Mouse (Mus musculus): Measurements from ENCODE around the gene Thap8. TPM values are rescaled to one million over a fixed set of nuclear protein-coding genes. Genes with fewer than 3 reads are reported as not detected.

The Thap8 gene
- polyA plus RNA-seq, 1 experiment: 1.8 TPM

- no peaks in the 10 kb centered on the region for H3K27me3 ChIP-seq (ENCODE audit: control insufficient read depth, insufficient read depth, low read length)
- H3K27ac ChIP-seq (ENCODE audit: control insufficient read depth, insufficient read depth, low read depth, low read length): peak within 1 kb of the TSS; percentile 39
Measured at GRCm38 (mm10) chr7:30308076-30309005, 28.4 kb downstream of the Thap8 start, which contains the start of gene Alkbh6. Alkbh6 (plus strand) TSS chr7:30308717.

DNA sequence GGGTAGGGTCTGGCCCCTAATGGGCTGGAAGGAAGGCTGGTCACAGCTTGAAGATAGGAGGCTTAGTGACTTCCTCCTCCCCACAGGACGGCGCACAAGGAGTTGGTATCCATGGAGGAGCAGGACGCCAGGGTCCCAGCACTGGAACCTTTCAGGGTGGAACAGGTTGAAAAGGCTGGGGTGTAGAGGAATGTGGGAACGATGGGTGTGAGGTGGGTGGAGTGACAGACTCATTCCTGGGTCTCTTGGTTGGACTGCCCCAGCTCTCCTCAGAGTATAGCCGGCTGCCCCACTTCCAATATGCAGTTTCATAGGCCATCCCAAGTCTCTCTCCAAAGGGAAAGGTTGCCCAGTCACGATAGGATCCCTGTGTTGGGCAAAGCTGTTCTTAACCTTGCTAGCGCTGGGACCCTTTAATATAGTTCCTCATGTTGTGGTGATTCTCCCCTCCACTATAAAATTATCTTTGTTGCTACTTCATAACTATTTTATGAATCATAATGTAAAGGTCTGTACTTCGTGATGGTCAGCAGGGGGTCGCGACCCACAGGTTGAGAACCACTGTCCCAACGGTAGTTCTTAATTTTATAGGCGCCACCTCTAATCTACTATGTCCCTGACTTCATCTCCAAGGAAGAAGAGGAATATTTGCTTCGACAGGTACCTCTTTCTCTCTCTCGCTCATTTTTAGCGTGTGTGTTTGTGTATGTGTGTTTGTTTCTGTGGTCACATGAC lies 29.7 kb downstream of the Thap8 start:
- Histone ChIP-seq H3K36me3 (ENCODE audit: control insufficient read depth, insufficient read depth, low read length) (no peaks in the 10 kb centered on the region), H3K27me3 (ENCODE audit: control insufficient read depth, insufficient read depth, low read length) (no peaks in the 10 kb centered on the region), H3K4me1 (ENCODE audit: control insufficient read depth, insufficient read depth, low read length) (peaks cover 22% of the 10 kb centered on the region), H3K27ac (ENCODE audit: control insufficient read depth, insufficient read depth, low read depth, low read length) (no peak overlapping the region), H3K4me3 (ENCODE audit: control insufficient read depth, low read depth, low read length) (peak overlapping the region; percentile 81)
- no peak for TF ChIP-seq CTCF (IDR thresholded peaks at IDR 0.05; ENCODE audit: control insufficient read depth, insufficient read depth, insufficient replicate concordance, low read depth, low read length)
- TF ChIP-seq POLR2A (IDR thresholded peaks at IDR 0.05; ENCODE audit: control insufficient read depth, low read depth, low read length): no peak

More at GRCm38 (mm10) chr7:30308076-30309005, 28.4 kb downstream of the Thap8 start, which contains the start of gene Alkbh6:
- peaks cover 19% of the 10 kb centered on the region for H3K4me1 ChIP-seq (ENCODE audit: control insufficient read depth, insufficient read depth, low read length)
- no peaks in the 10 kb centered on the region for H3K36me3 ChIP-seq (ENCODE audit: control insufficient read depth, insufficient read depth, low read length)
- TF ChIP-seq CTCF (IDR thresholded peaks at IDR 0.05; ENCODE audit: control insufficient read depth, insufficient read depth, insufficient replicate concordance, low read depth, low read length) (no peak), POLR2A (IDR thresholded peaks at IDR 0.05; ENCODE audit: control insufficient read depth, low read depth, low read length) (peak; percentile 81)
- H3K4me3 ChIP-seq (ENCODE audit: control insufficient read depth, low read depth, low read length): peak within 1 kb of the TSS; percentile 81

DNA sequence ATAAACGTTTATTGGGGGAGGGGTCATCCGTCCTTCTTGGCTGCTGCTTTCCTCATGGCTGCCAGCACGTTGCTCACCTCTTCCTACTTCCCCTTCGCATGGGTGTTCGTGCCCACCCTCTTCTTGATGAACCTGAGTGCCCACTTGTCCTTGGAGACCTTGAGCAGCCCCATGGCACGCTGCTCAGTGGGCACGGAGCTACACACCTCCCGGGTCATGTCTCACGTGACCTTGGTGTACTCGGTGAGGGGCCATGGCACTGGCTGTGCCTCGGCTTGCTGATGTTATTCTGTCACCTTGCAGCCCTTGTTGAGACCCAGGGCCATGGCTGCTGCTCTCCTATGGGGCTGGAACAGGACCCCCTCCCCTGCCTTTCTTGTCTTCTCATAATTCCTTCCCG lies 30.2 kb downstream of the Thap8 start:
- Histone ChIP-seq H3K4me1 (ENCODE audit: control insufficient read depth, insufficient read depth, low read length) (peaks cover 22% of the 10 kb centered on the region), H3K36me3 (ENCODE audit: control insufficient read depth, insufficient read depth, low read length) (no peaks in the 10 kb centered on the region), H3K4me3 (ENCODE audit: control insufficient read depth, low read depth, low read length) (no peak overlapping the region), H3K27me3 (ENCODE audit: control insufficient read depth, insufficient read depth, low read length) (no peaks in the 10 kb centered on the region), H3K27ac (ENCODE audit: control insufficient read depth, insufficient read depth, low read depth, low read length) (no peak overlapping the region)
- no peak for TF ChIP-seq POLR2A (IDR thresholded peaks at IDR 0.05; ENCODE audit: control insufficient read depth, low read depth, low read length)
- no peak for TF ChIP-seq CTCF (IDR thresholded peaks at IDR 0.05; ENCODE audit: control insufficient read depth, insufficient read depth, insufficient replicate concordance, low read depth, low read length)

- peaks cover 15% of the 10 kb centered on the region for H3K4me1 ChIP-seq (ENCODE audit: control insufficient read depth, insufficient read depth, low read length)
- no peaks in the 10 kb centered on the region for H3K36me3 ChIP-seq (ENCODE audit: control insufficient read depth, insufficient read depth, low read length)
- no peak overlapping the region for H3K4me3 ChIP-seq (ENCODE audit: control insufficient read depth, low read depth, low read length)
- no peak overlapping the region for H3K27ac ChIP-seq (ENCODE audit: control insufficient read depth, insufficient read depth, low read depth, low read length)
- H3K27me3 ChIP-seq (ENCODE audit: control insufficient read depth, insufficient read depth, low read length): no peaks in the 10 kb centered on the region
- TF ChIP-seq CTCF (IDR thresholded peaks at IDR 0.05; ENCODE audit: control insufficient read depth, insufficient read depth, insufficient replicate concordance, low read depth, low read length): no peak
- no peak for TF ChIP-seq POLR2A (IDR thresholded peaks at IDR 0.05; ENCODE audit: control insufficient read depth, low read depth, low read length)
Measured at GRCm38 (mm10) chr7:30313666-30314320, 33.9 kb downstream of the Thap8 start.

GRCm38 (mm10) chr7:30314721-30315155 lies 34.8 kb downstream of the Thap8 start, which contains the start of gene Syne4:
Syne4 (plus strand) TSS chr7:30314807.
- TF ChIP-seq CTCF (IDR thresholded peaks at IDR 0.05; ENCODE audit: control insufficient read depth, insufficient read depth, insufficient replicate concordance, low read depth, low read length) (no peak), POLR2A (IDR thresholded peaks at IDR 0.05; ENCODE audit: control insufficient read depth, low read depth, low read length) (no peak)
- H3K27me3 ChIP-seq (ENCODE audit: control insufficient read depth, insufficient read depth, low read length): no peaks in the 10 kb centered on the region
- peaks cover 7% of the 10 kb centered on the region for H3K4me1 ChIP-seq (ENCODE audit: control insufficient read depth, insufficient read depth, low read length)
- H3K4me3 ChIP-seq (ENCODE audit: control insufficient read depth, low read depth, low read length): no peak within 1 kb of the TSS
- H3K36me3 ChIP-seq (ENCODE audit: control insufficient read depth, insufficient read depth, low read length): no peaks in the 10 kb centered on the region
- H3K27ac ChIP-seq (ENCODE audit: control insufficient read depth, insufficient read depth, low read depth, low read length): no peak within 1 kb of the TSS

DNA sequence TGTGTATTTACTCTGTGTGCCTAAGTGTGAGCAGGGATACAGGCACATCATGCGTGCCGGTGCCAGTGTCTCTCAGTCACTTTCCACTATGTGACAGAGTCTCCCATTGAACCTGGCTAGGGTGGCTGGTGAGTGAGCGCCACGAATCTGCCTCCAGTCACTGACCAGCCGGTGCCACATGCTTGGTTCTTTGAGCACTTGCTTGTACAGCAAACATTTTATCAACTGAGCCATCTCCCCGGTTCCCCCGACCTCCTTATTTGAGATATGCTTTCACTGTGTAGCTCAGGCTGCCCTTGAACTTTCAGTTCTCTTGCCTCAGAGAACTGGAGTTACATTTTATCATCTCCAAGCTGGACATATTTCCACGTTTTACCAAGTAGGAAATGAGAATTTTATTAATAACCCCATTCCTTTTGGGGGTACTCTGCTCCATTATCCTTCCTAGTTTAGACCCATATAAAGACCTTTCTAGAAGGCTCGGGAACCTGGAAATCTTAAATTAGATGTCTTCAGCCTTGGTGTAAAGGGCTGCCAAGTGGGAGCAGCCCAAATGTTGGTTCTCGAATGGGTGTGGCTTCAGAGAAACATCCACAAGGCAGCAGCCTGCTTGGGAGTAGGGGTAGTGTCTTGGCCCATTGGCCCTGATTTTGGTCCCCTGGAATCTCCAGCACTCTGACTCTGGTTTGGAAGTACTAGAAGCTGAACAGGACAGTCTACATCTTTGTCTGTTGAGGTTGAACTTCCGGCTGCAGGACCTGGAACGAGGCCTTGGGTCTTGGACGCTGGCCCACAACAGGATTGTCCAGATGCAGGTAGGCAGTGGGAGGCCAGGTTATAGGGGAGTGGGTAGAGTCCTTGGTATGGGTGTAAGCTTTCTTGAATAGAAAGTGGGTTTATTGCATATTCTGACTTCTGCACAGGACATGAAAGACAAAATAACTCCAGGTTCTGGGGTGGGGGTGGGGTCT lies 36.0 kb downstream of the Thap8 start:
- Histone ChIP-seq H3K27ac (ENCODE audit: control insufficient read depth, insufficient read depth, low read depth, low read length) (no peak overlapping the region), H3K27me3 (ENCODE audit: control insufficient read depth, insufficient read depth, low read length) (no peaks in the 10 kb centered on the region), H3K36me3 (ENCODE audit: control insufficient read depth, insufficient read depth, low read length) (no peaks in the 10 kb centered on the region), H3K4me1 (ENCODE audit: control insufficient read depth, insufficient read depth, low read length) (peaks cover 3% of the 10 kb centered on the region), H3K4me3 (ENCODE audit: control insufficient read depth, low read depth, low read length) (no peak overlapping the region)
- TF ChIP-seq CTCF (IDR thresholded peaks at IDR 0.05; ENCODE audit: control insufficient read depth, insufficient read depth, insufficient replicate concordance, low read depth, low read length) (no peak), POLR2A (IDR thresholded peaks at IDR 0.05; ENCODE audit: control insufficient read depth, low read depth, low read length) (no peak)
